Mouse (Mus musculus) heart, adult 2 months (tissue): Measurements from ENCODE around the gene Foxf2. TPM values are rescaled to one million over a fixed set of nuclear protein-coding genes. Genes with fewer than 3 reads are reported as not detected.

ENCODE experiments used
- DNase-seq, 2 experiments: peaks; one replicate each; pipeline ENCODE4 v3.0.0; 2021
- H3K27ac ChIP-seq: fragments of 200-600 bp; 2 replicates; pipeline ENCODE4 v1.8.1; 2022
- H3K27me3 ChIP-seq: fragments of 200-500 bp; 2 replicates; pipeline ENCODE4 v1.6.1; 2012; ENCODE audit warnings: mild to moderate bottlenecking, low read length, inconsistent platforms, mixed read lengths; ENCODE audit not compliant: control insufficient read depth, insufficient read depth
- H3K36me3 ChIP-seq: fragments of 200-500 bp; 2 replicates; pipeline ENCODE4 v1.6.1; 2012; ENCODE audit warnings: low read length, inconsistent platforms; ENCODE audit not compliant: control insufficient read depth, insufficient read depth
- H3K4me1 ChIP-seq: fragments of 200-500 bp; 2 replicates; pipeline ENCODE4 v1.6.1; 2011; ENCODE audit warnings: low read length; ENCODE audit not compliant: control insufficient read depth, insufficient read depth
- H3K4me3 ChIP-seq: fragments of 200-600 bp; 2 replicates; pipeline ENCODE4 v1.8.1; 2022
- H3K79me2 ChIP-seq: fragments of 200-500 bp; replicated peaks from 2 replicates; pipeline ENCODE4 v1.6.1; 2012; ENCODE audit warnings: mild to moderate bottlenecking, inconsistent platforms, low read length, moderate library complexity, mixed read lengths; ENCODE audit not compliant: control insufficient read depth, insufficient read depth
- H3K9ac ChIP-seq: fragments of 200-500 bp; 2 replicates; pipeline ENCODE4 v1.6.1; 2012; ENCODE audit warnings: low read depth, mild to moderate bottlenecking, control low read depth, inconsistent platforms, low read length, mixed read lengths
- CTCF ChIP-seq: fragments of 200-600 bp; IDR thresholded peaks from 2 replicates; pipeline ENCODE4 v1.8.1; 2022; ENCODE audit warnings: antibody characterized with exemption, mild to moderate bottlenecking, moderate library complexity
- EP300 ChIP-seq: fragments of 200-500 bp; IDR thresholded peaks from 2 replicates; pipeline ENCODE4 v1.6.1; 2011; ENCODE audit warnings: low read depth, low read length, control low read depth; ENCODE audit not compliant: insufficient read depth
- POLR2A ChIP-seq: fragments of 200-500 bp; IDR thresholded peaks from 2 replicates; pipeline ENCODE4 v1.6.1; 2011; ENCODE audit warnings: mild to moderate bottlenecking, low read depth, low read length, control low read depth; ENCODE audit not compliant: insufficient read depth
- WGBS: fragments of 180-500 bp; shearing (Covaris S2); methylation state at CpG from one replicate; pipeline ENCODE4 v1.1.7; 2018; 5-methylcytosine and 5-hydroxymethylcytosine counted together
- intact Hi-C: fragments of 180-260 bp; cut with DNase I; formaldehyde crosslinking; loops from one replicate; pipeline ENCODE4 v1.15.1; 2025
- polyA plus RNA-seq: library from polyadenylated mRNA; depleted of rRNA; stranded (reverse); fragments of >200 nt; gene quantifications from 2 replicates; pipeline ENCODE4 v1.2.3, GENCODE M21; 2012
- total RNA-seq, 2 experiments: library from RNA; stranded (reverse); gene quantifications; 2 replicates each; pipeline ENCODE4 v1.2.3; 2021

Foxf2 gene
- total and polyA plus RNA-seq, 3 experiments = 0.10 to 0.27 TPM; not detected in 1

- intact Hi-C loops = loop anchor here (5.0 to 10.0 kb wide), 2 partner anchors 550 to 1068 kb away; no protein-coding TSS in a partner anchor
- Histone ChIP-seq H3K27me3 (peaks cover 8% of the 10 kb centered on the region), H3K4me3 (no peak overlapping the region), H3K9ac (no peak overlapping the region), H3K36me3 (no peaks in the 10 kb centered on the region), H3K27ac (no peak overlapping the region), H3K79me2 (no peaks in the 10 kb centered on the region), H3K4me1 (no peaks in the 10 kb centered on the region)
- WGBS = 4% methylated on average over 13 of the region's 13 CpGs
- no peak for TF ChIP-seq EP300
- peak; percentile 88 for TF ChIP-seq CTCF
- no peak for TF ChIP-seq POLR2A
- peak; percentile 37 to 74 for DNase-seq
Observed at GRCm38 (mm10) chr13:31632450-31632849, 6.8 kb downstream of the Foxf2 start.

- Histone ChIP-seq H3K9ac (no peak overlapping the region), H3K4me1 (no peaks in the 10 kb centered on the region), H3K27ac (no peak overlapping the region), H3K36me3 (no peaks in the 10 kb centered on the region), H3K27me3 (peaks cover 8% of the 10 kb centered on the region; the same call in 1 of the 2 replicates), H3K79me2 (no peaks in the 10 kb centered on the region), H3K4me3 (no peak overlapping the region)
- TF ChIP-seq POLR2A (no peak), EP300 (no peak), CTCF (no peak)
- no peak for DNase-seq
- WGBS = 86% methylated on average over 4 of the region's 4 CpGs
- intact Hi-C loops = loop anchor here (5.0 to 10.0 kb wide), 2 partner anchors 551 to 1068 kb away; no protein-coding TSS in a partner anchor
Observed at GRCm38 (mm10) chr13:31633259-31633658, 7.6 kb downstream of the Foxf2 start.

GRCm38 (mm10) chr13:31635546-31635945, 9.9 kb downstream of the Foxf2 start:
- WGBS = 45% methylated on average over 4 of the region's 4 CpGs
- intact Hi-C loops = loop anchor here (10.0 kb wide), 1 partner anchor 1071 kb away; no protein-coding TSS in a partner anchor

GRCm38 (mm10) chr13:31641517-31641916, 15.9 kb downstream of the Foxf2 start:
- H3K36me3 ChIP-seq = no peaks in the 10 kb centered on the region
- 90% methylated on average over 5 of the region's 5 CpGs for WGBS
- H3K9ac ChIP-seq = no peak overlapping the region
- DNase-seq = no peak
- no peak overlapping the region for H3K27ac ChIP-seq
- no peaks in the 10 kb centered on the region for H3K79me2 ChIP-seq
- no peak overlapping the region for H3K4me3 ChIP-seq
- H3K27me3 ChIP-seq = no peaks in the 10 kb centered on the region
- TF ChIP-seq POLR2A (no peak), EP300 (no peak), CTCF (no peak)
- no peaks in the 10 kb centered on the region for H3K4me1 ChIP-seq
- intact Hi-C loops = no loop called here

More at GRCm38 (mm10) chr13:31635546-31635945, 9.9 kb downstream of the Foxf2 start:
- no peak for DNase-seq
- H3K4me3 ChIP-seq = no peak overlapping the region
- H3K79me2 ChIP-seq = no peaks in the 10 kb centered on the region
- H3K27ac ChIP-seq = no peak overlapping the region
- TF ChIP-seq EP300 (no peak), CTCF (no peak), POLR2A (no peak)
- H3K36me3 ChIP-seq = no peaks in the 10 kb centered on the region
- H3K4me1 ChIP-seq = no peaks in the 10 kb centered on the region
- H3K9ac ChIP-seq = no peak overlapping the region
- H3K27me3 ChIP-seq = peaks cover under 1% of the 10 kb centered on the region; the same call in 1 of the 2 replicates

GRCm38 (mm10) chr13:31652131-31652745, 26.6 kb downstream of the Foxf2 start:
- no peaks in the 10 kb centered on the region for H3K79me2 ChIP-seq
- no peaks in the 10 kb centered on the region for H3K4me1 ChIP-seq
- DNase-seq = no peak
- TF ChIP-seq CTCF (no peak), POLR2A (no peak), EP300 (no peak)
- no peaks in the 10 kb centered on the region for H3K27me3 ChIP-seq
- no peaks in the 10 kb centered on the region for H3K36me3 ChIP-seq
- intact Hi-C loops = loop anchor here (10.0 kb wide), 1 partner anchor 757 kb away; no protein-coding TSS in a partner anchor
- H3K27ac ChIP-seq = no peak overlapping the region
- H3K4me3 ChIP-seq = no peak overlapping the region
- no peak overlapping the region for H3K9ac ChIP-seq
- whole genome bisulfite sequencing = 82% methylated on average over 20 of the region's 20 CpGs

- Histone ChIP-seq H3K27me3 (no peaks in the 10 kb centered on the region), H3K4me3 (no peak overlapping the region), H3K9ac (no peak overlapping the region), H3K27ac (no peak overlapping the region), H3K4me1 (no peaks in the 10 kb centered on the region), H3K36me3 (no peaks in the 10 kb centered on the region), H3K79me2 (no peaks in the 10 kb centered on the region)
- intact Hi-C loops = loop anchor here (10.0 kb wide), 1 partner anchor 761 kb away; no protein-coding TSS in a partner anchor
- no peak for TF ChIP-seq POLR2A
- no peak for TF ChIP-seq EP300
- peak; percentile 36 for TF ChIP-seq CTCF
- WGBS = 60% methylated on average over 4 of the region's 4 CpGs
- no peak for DNase-seq
Observed at GRCm38 (mm10) chr13:31656249-31656648, 30.6 kb downstream of the Foxf2 start.
